Mouse (Mus musculus) skeletal muscle tissue, adult 2 months (tissue): ENCODE data around the gene Zcwpw1.
"Not testable (repeated sequence)": the region's sequence is repeated elsewhere in the genome, so short reads cannot be mapped to it uniquely, and the experiment has no call there.

Experiments
- DNase-seq: peaks from one replicate; pipeline ENCODE4 v3.0.0-alpha.2; 2012; ENCODE audit warnings: low read depth, low spot score

Gene Zcwpw1

GRCm38 (mm10) chr5:137787151-137787928 lies at the start of gene Zcwpw1, which contains the start of gene Mepce:
TSS of gene Zcwpw1 (plus strand) at chr5:137787798.
TSS of gene Mepce (minus strand) at chr5:137787655.
- peak; percentile 98 for DNase-seq

DNA sequence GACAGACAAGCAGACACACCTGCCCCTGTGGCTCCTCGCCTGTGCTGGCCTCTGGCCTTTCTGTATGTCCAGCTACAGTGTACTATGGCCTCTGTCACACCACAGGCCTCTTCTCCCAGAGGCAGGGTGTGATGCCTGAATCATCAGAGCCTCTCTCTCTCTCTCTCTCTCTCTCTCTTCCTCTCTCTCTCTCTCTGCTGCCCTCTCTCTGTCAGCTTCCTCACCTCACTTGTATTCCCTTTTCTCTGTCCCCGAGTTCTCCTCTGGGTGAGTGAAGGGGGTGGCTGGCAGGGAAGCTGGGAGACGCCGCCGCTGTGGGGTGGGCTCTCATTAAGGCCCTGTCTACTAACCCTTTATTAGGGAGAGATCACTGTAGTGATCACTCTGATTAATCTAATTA lies 49.1 kb upstream of the Zcwpw1 start:
- no peak for DNase-seq

GRCm38 (mm10) chr5:137739471-137739870 lies 48.1 kb upstream of the Zcwpw1 start:
- DNase-seq: no peak

GRCm38 (mm10) chr5:137740506-137740905 lies 47.1 kb upstream of the Zcwpw1 start:
- DNase-seq: no peak

DNA sequence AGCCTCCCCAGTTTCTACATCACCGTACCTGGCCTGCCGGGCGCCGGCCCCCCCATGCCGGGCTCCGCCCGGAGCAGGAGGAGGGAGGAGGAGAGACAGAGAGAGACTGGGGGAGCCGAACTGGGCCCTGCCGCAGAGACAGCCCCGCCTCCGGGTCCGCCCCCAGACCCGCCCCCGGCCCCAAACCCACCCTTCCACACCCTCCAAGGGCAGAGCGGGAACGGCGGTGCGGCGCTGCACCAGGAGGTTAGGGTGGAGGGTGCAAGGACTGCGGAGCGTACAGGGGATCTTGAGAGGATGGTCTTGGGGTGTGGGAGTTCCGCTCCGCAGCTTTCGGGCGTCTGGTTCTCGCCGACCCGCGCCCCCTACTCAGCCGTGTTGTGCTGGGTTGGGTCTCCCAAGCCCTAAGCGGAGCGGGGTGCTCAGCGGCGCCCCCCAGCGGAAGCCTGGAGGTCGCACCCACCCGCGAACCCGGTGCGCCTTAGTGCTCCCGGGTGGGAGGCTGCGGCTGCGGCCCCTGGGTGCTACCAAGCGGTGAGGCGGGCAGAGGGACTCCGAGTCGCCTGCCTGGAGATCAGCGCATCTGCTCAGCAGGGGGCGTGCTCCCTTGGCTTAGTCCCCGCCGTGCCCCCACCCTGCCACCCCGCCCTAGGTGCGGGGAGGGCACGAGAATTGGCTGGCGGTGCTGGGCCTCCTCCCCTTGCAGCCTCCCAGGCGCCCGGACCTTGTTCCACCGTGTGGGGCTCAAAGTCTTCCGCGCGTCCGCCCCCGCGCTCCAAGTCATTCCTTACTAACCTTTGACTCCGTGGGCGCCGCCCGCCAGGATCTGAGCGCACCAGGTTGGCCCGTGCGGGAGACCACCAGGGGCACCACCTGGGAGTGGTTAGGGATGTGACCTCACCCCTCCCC lies 46.3 kb upstream of the Zcwpw1 start, which contains the start of gene Nyap1:
Gene Nyap1 (minus strand): TSS at position 585 of the 909 bp plus-strand sequence.
- no peak for DNase-seq

DNA sequence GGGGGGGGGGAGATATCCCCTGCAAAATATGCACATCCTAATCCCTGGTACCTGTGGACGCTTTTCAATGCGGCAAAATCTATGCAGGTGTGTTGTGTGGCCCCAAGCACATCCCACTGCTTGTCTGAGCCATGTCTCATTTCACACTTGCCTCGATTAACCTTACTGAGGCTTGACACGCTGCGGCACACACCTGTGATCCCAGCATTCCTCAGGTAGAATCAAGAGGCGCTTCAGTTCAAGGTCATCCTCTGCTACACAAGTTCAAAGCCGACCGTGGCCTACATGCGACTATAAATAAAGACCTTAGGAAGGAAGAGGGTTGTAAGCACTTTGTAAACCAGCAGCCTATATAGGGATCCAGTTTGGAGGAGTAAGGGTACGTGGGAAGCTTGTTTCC lies 45.5 kb upstream of the Zcwpw1 start:
- no peak for DNase-seq

- DNase-seq: no peak
These were observed 44.8 kb upstream of the Zcwpw1 start for GRCm38 (mm10) chr5:137742836-137743235.

DNA sequence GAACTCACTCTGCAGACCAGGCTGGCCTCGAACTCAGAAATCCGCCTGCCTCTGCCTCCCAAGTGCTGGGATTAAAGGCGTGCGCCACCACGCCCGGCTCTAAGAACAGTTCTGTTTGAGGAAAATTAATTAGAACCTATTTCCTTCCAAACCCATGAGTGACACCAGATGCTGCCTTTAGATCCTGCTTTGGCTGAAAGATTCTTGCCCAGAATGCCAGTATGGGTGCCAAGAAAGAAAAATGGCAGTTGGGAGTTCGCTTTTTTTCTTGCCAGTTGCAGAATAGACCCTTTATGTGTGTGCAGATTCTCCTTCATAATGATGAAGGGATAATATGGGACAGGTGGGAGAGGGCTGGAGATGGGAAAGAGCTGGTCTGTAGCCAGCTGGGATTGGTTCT lies 43.4 kb upstream of the Zcwpw1 start:
- DNase-seq: no peak

GRCm38 (mm10) chr5:137745214-137746171 lies 42.1 kb upstream of the Zcwpw1 start, which contains the start of gene Tsc22d4:
TSS of gene Tsc22d4 (plus strand) at chr5:137745730.
- peak; percentile 93 for DNase-seq

DNA sequence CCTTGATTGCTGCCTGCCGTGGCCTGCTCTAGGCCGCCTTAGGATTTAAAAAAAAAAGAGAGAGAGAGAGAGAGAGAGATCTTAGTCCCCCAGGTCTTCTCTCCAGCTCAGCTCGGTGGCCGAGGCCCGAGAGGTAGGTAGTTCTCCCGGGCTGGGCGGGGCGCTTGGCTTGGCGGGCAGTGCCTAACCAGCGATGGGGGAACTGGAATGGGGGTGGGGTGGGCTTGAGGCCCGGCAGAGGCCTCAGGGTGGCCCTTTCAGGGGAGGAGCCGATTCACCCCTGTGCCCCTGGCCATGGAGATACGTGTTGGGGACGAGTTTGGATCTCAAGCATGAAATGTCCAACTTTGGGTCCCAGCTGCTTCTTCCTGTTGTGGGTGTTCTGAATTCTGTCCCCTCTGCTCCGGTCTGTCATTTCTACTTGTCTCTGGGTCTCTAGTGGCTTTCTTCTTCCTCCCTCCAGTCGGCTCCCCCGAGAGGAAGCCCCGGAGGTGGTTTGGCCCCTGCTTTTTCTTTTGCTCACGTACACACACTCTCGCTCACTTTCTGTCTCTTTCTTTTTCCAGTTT lies 41.2 kb upstream of the Zcwpw1 start:
- no peak for DNase-seq

DNA sequence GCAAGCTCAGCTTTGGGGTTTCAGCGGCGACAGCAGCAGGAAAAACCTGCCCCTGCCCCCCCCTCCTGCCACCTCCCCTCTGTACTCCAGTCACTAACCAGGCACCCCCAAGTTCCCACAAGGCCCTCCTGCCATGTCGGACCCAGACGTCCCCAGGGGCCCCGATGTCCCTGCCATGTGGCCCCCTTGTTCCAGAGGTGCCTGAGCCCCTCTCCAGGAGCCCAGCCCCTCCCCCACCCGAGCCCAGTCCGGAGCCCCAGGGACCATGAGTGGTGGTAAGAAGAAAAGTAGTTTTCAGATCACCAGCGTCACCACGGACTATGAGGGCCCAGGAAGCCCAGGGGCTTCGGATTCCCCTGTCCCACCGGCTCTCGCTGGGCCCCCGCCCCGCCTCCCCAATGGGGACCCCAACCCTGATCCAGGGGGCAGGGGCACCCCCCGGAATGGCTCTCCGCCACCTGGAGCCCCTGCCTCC lies 40.7 kb upstream of the Zcwpw1 start:
- DNase-seq: no peak

DNA sequence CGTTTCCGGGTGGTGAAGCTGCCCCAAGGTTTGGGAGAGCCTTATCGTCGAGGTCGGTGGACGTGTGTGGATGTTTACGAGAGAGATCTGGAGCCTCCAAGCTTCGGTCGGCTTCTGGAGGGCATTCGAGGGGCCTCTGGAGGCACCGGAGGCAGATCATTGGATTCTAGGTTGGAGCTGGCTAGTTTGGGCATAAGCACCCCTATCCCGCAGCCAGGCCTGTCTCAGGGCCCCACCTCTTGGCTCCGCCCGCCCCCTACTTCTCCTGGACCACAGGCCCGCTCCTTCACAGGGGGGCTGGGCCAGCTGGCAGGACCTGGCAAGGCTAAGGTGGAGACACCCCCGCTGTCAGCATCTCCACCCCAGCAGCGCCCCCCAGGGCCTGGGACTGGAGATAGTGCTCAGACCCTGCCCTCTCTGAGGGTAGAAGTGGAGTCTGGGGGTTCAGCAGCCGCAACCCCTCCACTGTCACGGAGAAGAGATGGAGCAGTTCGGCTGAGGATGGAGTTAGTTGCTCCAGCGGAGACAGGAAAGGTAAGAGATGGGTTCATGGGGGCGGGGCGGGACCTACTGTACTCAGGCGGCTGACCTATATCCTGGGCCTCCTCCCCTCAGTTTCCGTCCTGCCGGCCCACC lies 40.2 kb upstream of the Zcwpw1 start:
- DNase-seq: no peak

DNA sequence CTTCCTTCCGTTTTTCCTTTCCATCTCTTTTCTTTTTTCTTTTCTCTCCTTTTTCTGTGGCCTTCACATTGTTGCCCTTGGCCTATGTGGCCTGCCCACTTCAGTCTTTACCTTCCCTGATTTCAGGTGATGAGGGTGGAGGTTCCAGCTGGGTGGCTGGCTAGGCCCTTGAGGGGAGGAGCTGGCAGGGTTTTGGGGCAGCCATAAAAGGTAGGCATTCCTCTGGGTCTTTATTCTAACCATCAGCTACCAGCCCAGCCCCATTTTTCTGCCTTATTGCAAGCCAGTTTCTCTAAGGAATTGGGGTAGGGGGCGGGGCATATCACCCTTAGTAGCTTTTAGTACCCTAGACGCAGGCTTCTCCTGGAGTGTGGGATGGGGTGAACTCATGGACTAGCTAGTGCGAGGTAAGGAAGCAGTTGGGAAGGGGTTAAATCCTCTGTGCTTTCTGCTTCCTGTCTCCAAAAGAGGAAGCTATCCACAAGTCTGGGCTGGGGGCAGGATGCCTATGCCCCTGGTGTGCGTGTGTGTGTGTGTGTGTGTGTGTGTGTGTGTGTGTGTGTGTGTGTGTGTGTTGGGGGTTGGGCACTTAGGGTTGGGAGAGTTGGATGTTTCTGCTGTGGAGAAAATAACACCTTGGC lies 39.3 kb upstream of the Zcwpw1 start:
- DNase-seq: no peak

DNA sequence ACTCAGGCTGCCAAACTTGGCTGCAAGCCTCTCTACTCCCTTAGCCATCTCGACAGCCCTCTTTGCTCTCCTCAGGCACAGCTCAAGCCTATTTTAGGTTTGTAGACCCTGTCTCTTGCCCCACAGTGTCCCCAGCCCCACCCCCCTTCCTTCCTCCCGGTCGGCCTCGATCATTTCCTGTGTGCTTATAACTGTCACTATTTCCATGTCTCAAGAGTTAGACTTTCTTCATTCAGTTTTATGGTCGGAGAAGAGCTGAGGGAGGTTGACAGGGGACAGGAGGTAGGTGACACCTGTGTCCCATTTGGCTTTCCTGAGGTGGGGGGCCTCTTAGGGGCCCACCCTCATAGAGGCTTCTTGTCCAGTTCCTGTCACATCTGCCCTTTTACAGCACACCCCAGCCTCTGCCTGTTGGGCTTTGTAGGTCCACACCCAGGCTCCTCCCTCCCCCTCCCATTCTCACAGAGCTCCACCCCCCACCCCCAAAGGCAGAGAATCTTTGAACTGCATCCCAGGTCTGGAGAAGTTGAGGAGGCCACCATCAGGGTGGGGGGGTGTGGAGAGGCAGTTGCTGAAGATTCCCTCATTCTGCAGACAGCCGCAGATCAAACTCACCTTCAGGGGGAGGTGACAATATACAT lies 38.3 kb upstream of the Zcwpw1 start:
- DNase-seq: no peak

GRCm38 (mm10) chr5:137750212-137750611 lies 37.4 kb upstream of the Zcwpw1 start:
- not testable (repeated sequence) for DNase-seq

DNA sequence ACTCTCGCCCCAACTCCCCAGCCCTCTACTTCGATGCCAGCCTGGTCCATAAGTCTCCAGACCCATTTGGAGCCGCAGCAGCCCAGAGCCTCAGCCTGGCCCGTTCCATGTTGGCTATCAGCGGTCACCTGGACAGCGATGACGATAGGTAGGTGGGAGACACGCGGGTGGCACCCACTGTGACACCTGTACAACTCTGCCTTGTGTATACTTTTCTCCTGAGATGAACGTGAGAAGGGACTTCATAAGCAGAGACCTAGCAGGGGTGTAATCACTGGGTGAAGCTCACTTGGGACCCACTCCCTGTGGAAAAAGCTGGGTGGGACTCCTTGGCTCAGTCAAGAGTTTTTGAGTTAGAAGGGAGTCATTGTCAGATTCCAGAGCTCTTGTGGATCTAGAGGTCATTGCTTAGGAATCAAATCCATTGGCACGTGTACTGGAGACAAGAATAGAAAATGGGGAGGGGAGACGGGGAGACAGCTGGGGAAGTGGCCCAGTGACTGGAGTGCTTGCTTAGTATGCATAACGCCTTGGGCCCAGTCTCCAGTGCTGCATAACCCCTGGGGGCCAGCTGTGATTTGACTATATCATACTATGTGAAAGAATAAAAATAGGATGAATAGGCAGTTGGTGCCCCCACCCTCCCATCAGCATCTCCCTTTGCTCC lies 36.2 kb upstream of the Zcwpw1 start:
- no peak for DNase-seq

DNA sequence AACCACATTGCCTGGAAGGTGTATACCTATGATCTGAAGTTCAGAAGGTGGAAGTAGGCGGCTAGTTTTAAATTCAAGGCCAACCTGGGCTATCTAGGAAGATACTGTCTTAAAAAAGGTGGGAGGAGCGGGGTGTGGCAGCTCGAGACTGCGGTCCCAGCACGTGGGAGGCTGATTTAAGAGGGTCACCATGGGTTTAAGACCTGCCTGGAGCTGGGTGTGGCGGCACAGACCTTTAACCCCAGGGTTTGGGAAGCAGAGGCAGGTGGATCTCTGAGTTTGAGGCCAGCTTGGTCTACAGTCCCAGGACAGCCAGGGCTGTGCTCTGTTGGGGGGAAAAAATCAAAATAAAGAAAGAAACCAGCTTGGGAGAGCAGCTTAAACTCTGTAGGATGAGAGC lies 35.6 kb upstream of the Zcwpw1 start:
- DNase-seq: no peak

GRCm38 (mm10) chr5:137753111-137753832 lies 34.3 kb upstream of the Zcwpw1 start:
- no peak for DNase-seq
